Mouse (Mus musculus) heart, adult 10 weeks (tissue): ENCODE data around the gene Mpdu1. TPM values are rescaled to one million over a fixed set of nuclear protein-coding genes. Genes with fewer than 3 reads are reported as not detected.

Experiments used
- polyA plus RNA-seq: library from polyadenylated mRNA; stranded (reverse); fragments of 350-450 nt; fragmentation: Illumina TruSeq; extraction: RNeasy Lipid Tissue Mini Kit (QIAGEN cat#74804); gene quantifications from one replicate; pipeline ENCODE4 v1.2.3, GENCODE M21; 2014; ENCODE audit warnings: low read depth, low replicate concordance

The Mpdu1 gene
- 26.2 TPM for polyA plus RNA-seq

GRCm38 (mm10) chr11:69662213-69662966 is at the start of gene Mpdu1:
Gene Mpdu1, minus strand, starts transcription at chr11:69662642.

DNA sequence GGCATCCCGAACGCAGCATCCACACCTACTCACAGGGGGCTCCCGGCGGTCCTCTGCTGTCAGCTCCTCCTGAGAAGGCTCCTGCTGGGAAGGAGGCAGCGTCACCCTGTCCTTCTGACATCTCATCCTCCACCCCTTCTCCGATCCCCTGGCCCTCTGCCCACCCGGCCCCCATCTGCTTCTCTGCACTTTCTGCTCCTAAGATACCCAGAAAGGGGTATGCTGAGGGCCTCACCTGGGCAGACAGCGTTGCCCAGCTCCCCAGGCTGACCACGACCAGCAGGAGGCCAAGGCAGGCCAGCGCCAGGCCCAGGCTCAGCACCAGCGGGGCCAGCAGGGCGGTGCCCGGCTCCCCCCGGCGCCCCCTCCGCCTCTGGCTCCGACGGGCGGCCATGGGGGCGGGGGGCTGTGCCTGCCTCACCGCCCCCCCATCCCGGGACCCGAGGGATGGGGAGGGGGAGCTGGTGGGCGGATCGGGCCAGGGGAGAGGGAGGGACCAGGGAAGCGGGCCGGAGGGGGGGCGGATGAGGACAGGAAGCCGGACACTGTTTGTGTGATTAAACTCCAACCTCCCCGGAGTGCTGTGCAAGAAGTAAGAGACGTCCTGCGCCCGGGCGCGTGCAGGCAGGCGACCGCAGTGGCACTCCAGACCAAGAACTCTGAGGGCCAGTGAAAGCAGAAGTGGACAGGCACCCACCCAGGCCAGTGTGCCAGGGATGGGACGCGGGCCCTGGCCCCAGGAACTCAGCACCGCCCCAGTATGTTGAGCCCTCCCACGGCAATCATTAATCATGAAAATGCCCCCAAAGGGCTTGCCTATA is 33.1 kb upstream of the Mpdu1 start, which contains the start of the genes Tnfsf12 and Tnfsfm13:
TSS of gene Tnfsf12 (minus strand) at position 489 of the 821 bp plus-strand sequence.
TSS of gene Tnfsfm13 (minus strand) at position 738 of the 821 bp plus-strand sequence.

DNA sequence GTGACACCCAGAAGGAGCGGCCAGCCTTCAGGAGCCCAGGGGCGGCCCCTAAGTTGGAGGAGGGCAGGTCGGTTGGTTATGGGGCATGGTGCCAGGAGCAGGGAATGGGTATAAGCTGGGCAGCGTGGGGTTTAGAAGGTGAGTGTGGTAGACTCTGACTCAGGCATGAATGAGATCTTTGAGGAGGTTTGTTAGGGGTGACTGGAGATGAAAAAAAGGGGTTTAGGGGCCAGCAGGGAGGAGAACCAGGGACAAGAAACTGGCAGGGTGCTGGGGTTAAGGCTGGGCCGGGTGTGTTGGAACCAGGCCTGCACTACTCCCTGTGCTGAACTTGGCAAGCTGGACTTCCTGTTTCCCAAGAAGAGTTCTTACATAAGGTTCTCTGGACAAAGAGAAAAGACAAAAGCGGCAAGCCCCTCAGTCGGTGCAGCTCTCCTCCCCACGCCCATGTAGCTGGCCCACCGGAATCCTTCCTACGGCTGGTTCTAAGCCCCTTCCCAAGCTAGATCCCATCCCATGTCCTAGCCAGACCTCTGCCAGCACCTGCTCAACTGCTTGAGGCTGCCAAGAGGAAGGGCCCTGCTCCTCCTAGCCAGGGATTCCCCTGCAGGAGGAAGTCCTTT is 23.2 kb upstream of the Mpdu1 start, which contains the start of gene Tnfsf13:
TSS of gene Tnfsf13 (minus strand) at position 259 of the 623 bp plus-strand sequence.

DNA sequence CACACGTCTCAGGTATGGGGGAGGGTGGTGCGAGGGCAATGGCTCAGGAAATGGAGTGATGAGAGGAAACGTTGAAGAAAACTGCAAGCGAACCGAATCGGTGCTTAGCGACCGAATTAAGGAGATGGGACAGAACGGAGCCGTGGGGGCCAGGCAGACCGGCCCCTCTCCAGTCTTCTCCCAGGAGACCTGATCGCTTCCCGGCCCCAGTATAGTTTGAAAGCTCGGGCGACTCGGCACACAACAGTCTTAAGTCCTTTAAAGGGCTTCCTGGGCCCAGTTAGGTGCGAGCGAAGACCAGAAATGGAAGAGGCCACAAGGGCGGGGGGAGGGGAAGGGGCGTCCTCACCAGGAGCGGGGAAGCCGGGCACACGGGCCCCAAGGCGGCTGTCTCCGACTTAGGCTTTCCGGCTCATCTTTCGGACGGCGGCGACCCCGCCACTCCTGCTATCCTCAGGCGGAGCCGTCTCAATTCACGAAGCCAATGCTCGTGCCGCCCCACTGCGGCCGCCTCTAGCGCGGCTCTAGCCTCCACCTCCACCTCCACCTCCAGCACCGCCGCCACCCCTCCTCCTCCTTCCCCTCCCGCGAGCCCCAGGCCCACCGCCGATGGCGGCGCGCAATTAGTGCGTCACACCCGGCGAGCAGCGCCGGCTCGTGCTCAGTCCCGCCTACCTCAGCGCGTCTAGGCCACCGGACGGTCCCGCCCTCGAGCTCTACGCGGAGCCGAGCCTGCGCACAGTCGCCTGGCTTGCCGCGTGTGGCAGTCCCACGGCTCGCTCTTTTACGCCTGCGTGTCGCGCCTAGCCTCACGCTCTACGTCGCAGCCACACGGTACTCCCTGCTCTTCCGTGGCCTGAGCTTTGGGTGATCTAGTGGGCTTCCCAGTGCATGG is 19.1 kb upstream of the Mpdu1 start, which contains the start of gene Senp3:
TSS of gene Senp3 (minus strand) at position 771 of the 895 bp plus-strand sequence.

DNA sequence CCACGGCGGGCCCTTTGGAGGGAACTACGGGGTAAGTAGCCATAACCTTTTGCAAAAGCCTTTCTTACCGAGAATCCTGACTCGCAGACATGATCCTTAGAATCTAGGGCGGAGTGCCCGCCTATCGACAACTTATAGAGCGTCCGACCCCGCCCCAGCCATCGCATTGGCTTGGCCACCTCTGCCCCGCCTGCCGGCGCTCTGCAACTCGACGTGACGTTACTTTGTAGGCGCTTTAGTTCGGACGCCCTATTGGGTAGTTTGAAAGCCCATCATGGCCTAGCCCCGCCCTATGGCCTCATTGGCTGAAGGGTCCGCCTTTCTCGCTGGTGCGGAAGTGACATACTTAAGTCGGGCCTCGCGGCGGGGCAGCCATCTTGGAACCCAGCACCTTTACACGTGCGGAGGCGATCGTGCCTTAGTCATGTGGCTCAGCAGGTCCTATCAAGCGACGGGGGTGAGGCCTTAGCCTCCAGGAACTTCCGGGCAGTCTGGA is 9.8 kb upstream of the Mpdu1 start, which contains the start of gene Eif4a1:
TSS of gene Eif4a1 (minus strand) at position 213 of the 496 bp plus-strand sequence.

GRCm38 (mm10) chr11:69665961-69666664 is 3.7 kb upstream of the Mpdu1 start, which contains the start of gene Cd68:
Gene Cd68, minus strand, starts transcription at chr11:69666153.

DNA sequence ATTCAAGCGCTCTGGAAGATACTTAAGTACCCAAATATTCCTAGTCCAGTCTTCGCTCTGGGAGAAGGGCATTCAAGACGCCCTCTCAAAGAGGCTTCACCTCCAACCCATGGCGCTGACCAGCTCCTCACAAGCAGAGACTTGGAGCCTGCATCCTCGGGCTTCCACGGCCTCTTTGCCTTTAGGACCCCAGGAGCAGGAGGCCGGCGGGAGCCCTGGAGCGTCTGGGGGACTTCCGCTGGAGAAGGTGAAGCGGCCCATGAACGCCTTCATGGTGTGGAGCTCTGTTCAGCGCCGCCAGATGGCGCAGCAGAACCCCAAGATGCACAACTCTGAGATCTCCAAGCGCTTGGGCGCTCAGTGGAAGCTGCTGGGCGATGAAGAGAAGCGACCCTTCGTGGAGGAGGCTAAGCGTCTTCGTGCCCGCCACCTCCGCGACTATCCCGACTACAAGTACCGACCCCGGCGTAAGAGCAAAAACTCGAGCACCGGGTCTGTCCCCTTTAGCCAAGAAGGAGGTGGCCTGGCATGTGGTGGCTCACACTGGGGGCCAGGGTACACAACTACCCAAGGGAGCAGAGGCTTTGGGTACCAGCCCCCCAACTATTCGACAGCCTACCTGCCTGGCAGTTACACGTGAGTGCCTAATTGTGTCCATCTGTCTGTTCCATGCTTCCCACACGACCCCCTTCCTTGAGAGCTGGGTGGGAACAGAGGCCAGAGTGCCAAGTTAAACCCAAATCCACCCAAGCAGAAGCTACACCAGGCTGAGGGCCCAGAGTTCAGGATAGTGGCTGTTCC is 7.0 kb downstream of the Mpdu1 start, which contains the start of gene Sox15:
TSS of gene Sox15 (plus strand) at position 51 of the 801 bp plus-strand sequence.

GRCm38 (mm10) chr11:69632284-69633089 is 30.0 kb downstream of the Mpdu1 start, which contains the start of gene Fxr2:
Gene Fxr2, plus strand, starts transcription at chr11:69632990.

DNA sequence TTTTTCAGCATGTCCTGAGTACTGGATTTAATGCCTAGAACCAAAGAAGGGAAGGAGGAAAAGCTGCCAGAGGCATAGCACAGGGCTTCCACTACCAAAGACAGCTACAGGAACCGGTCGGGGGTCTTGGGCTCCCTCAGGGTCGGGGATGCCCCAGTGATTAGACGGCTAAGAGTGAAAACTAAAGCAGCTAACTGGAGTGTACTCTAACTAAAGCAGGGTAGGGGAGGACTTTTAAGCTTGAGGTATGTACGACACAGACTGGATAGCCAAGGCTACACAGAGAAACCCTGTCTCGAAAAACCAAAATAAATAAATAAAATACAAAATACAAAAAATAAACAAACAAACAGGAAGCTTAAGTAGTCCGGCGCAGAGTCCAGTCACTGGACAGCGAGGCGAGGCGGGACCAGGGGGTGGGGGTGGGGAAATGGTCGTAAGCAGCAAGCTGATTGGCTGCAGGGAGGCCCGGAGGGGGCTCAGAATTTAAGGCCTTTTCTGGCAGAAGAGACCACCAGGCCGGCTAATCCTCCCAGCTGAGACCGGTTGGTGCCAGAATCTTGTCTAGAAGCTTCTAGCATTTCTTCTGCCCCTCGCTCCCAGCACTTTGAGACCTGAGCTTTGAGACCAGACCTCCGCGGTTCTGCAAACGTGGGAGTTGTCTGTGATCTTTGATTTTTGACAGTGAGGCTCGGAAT is 40.7 kb downstream of the Mpdu1 start, which contains the start of gene Sat2:
TSS of gene Sat2 (plus strand) at position 454 of the 698 bp plus-strand sequence.

GRCm38 (mm10) chr11:69617805-69618204 is 44.6 kb downstream of the Mpdu1 start, which contains the start of gene Shbg:
Gene Shbg, minus strand, starts transcription at chr11:69617905.

Other genes starting within 250 kb of the Mpdu1 start
- 15.3 TPM for gene Kdm6b, start 249.0 kb downstream of the Mpdu1 start, polyA plus RNA-seq
- gene Dnah2, start 113.5 kb downstream of the Mpdu1 start, polyA plus RNA-seq: 0.13 TPM
- gene Efnb3, start 102.4 kb downstream of the Mpdu1 start, polyA plus RNA-seq: 54.0 TPM
- gene Wrap53, start 82.4 kb downstream of the Mpdu1 start, polyA plus RNA-seq: 7.1 TPM
- 15.7 TPM for gene Trp53, start 82.3 kb downstream of the Mpdu1 start, polyA plus RNA-seq
- 18.5 TPM for gene Atp1b2, start 56.7 kb downstream of the Mpdu1 start, polyA plus RNA-seq
- gene Shbg, start 44.7 kb downstream of the Mpdu1 start, polyA plus RNA-seq: not detected
- gene Sat2, start 40.6 kb downstream of the Mpdu1 start, polyA plus RNA-seq: 7.8 TPM
- gene Fxr2, start 29.7 kb downstream of the Mpdu1 start, polyA plus RNA-seq: 102 TPM
- not detected for gene Sox15, start 7.3 kb downstream of the Mpdu1 start, polyA plus RNA-seq
- 10.7 TPM for gene Cd68, start 3.5 kb upstream of the Mpdu1 start, polyA plus RNA-seq
- 274 TPM for gene Eif4a1, start 9.8 kb upstream of the Mpdu1 start, polyA plus RNA-seq
- 55.9 TPM for gene Senp3, start 19.4 kb upstream of the Mpdu1 start, polyA plus RNA-seq
- gene Tnfsf13, start 23.1 kb upstream of the Mpdu1 start, polyA plus RNA-seq: 3.4 TPM
- 19.9 TPM for gene Tnfsf12, start 33.2 kb upstream of the Mpdu1 start, polyA plus RNA-seq
- gene Tnfsfm13, start 33.5 kb upstream of the Mpdu1 start, polyA plus RNA-seq: 10.4 TPM
- gene Polr2a, start 96.0 kb upstream of the Mpdu1 start, polyA plus RNA-seq: 20.8 TPM
- not detected for gene Slc35g3, start 99.3 kb upstream of the Mpdu1 start, polyA plus RNA-seq
- 24.0 TPM for gene Zbtb4, start 103.3 kb upstream of the Mpdu1 start, polyA plus RNA-seq
- 7.0 TPM for gene Chrnb1, start 133.3 kb upstream of the Mpdu1 start, polyA plus RNA-seq
- gene Fgf11, start 139.2 kb upstream of the Mpdu1 start, polyA plus RNA-seq: 3.8 TPM
- gene Tmem102, start 143.0 kb upstream of the Mpdu1 start, polyA plus RNA-seq: not detected
- gene Gm39566, start 152.7 kb upstream of the Mpdu1 start, polyA plus RNA-seq: not detected
- not detected for gene Spem2, start 155.8 kb upstream of the Mpdu1 start, polyA plus RNA-seq
- not detected for gene Spem1, start 159.5 kb upstream of the Mpdu1 start, polyA plus RNA-seq
- gene Nlgn2, start 175.1 kb upstream of the Mpdu1 start, polyA plus RNA-seq: 5.0 TPM
- 282 TPM for gene Tmem256, start 175.9 kb upstream of the Mpdu1 start, polyA plus RNA-seq
- gene Plscr3, start 183.7 kb upstream of the Mpdu1 start, polyA plus RNA-seq: 23.8 TPM
- gene Tnk1, start 196.1 kb upstream of the Mpdu1 start, polyA plus RNA-seq: not detected
- gene Tmem95, start 215.4 kb upstream of the Mpdu1 start, polyA plus RNA-seq: not detected
- gene Kctd11, start 218.8 kb upstream of the Mpdu1 start, polyA plus RNA-seq: 4.2 TPM
- gene Acap1, start 232.9 kb upstream of the Mpdu1 start, polyA plus RNA-seq: 0.81 TPM
- gene 2810408A11Rik, start 238.3 kb upstream of the Mpdu1 start, polyA plus RNA-seq: 2.9 TPM
- 37.7 TPM for gene Neurl4, start 238.4 kb upstream of the Mpdu1 start, polyA plus RNA-seq